Mouse (Mus musculus): ENCODE measurements at regions not wholly inside any gene's neighbourhood (a gene's known extent, or its start where the extent isn't known, plus 50 kb on each side); places are given as distances from the start of the nearest gene placed in this dataset.

- H3K27ac ChIP-seq = no peak overlapping the region
- no peak for ATAC-seq
- H3K36me3 ChIP-seq = no peaks in the 10 kb centered on the region
- H3K9ac ChIP-seq (replicated peaks) = no peak overlapping the region
- no peak overlapping the region for H3K4me2 ChIP-seq (replicated peaks)
- WGBS = 58% methylated on average over 2 of the region's 2 CpGs
- no peaks in the 10 kb centered on the region for H3K4me1 ChIP-seq (replicated peaks)
- H3K27me3 ChIP-seq = no peaks in the 10 kb centered on the region
- H3K9me3 ChIP-seq = no peaks in the 10 kb centered on the region
- no peak overlapping the region for H3K4me3 ChIP-seq (replicated peaks)
Observed at GRCm38 (mm10) chr1:142605224-142605623, 1035.2 kb upstream of the B3galt2 start.

GRCm38 (mm10) chr1:142606082-142606481 is 1034.4 kb upstream of the B3galt2 start:
- Histone ChIP-seq H3K27me3 (no peaks in the 10 kb centered on the region), H3K9ac (replicated peaks) (no peak overlapping the region), H3K4me1 (replicated peaks) (no peaks in the 10 kb centered on the region), H3K4me2 (replicated peaks) (no peak overlapping the region), H3K36me3 (no peaks in the 10 kb centered on the region), H3K9me3 (no peaks in the 10 kb centered on the region), H3K4me3 (replicated peaks) (no peak overlapping the region), H3K27ac (no peak overlapping the region)
- ATAC-seq = no peak
- 94% methylated on average over 1 of the region's 1 CpGs for WGBS

- no peak overlapping the region for H3K27ac ChIP-seq
- ATAC-seq = no peak
- H3K9ac ChIP-seq (replicated peaks) = no peak overlapping the region
- no peak overlapping the region for H3K4me3 ChIP-seq (replicated peaks)
- no peaks in the 10 kb centered on the region for H3K36me3 ChIP-seq
- no peaks in the 10 kb centered on the region for H3K27me3 ChIP-seq
- no peaks in the 10 kb centered on the region for H3K4me1 ChIP-seq (replicated peaks)
- no peak overlapping the region for H3K4me2 ChIP-seq (replicated peaks)
- H3K9me3 ChIP-seq = no peaks in the 10 kb centered on the region
- 86% methylated on average over 2 of the region's 2 CpGs for WGBS
Observed at GRCm38 (mm10) chr1:142621464-142621863, 1019.0 kb upstream of the B3galt2 start.

DNA sequence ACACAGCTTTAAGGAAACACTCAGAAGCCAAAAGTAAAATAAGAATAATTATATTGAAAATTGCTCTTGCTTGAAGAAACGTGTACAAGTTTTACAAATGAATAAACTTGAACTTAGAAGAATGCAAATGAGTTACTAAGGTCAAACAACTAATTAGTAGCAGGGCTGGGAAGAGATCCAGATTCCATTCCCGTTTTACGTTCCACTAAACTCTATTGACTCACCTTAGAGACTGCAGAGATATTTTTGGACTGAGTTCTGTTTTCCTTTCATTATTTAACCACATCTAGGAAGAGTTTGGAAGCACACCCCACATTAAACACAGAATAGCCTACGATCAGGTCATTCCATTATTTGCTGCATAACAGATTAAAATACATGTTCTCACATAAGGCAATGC is 1016.2 kb upstream of the B3galt2 start:
- Histone ChIP-seq H3K4me3 (replicated peaks) (no peak overlapping the region), H3K27ac (no peak overlapping the region), H3K9ac (replicated peaks) (no peak overlapping the region), H3K4me1 (replicated peaks) (no peaks in the 10 kb centered on the region), H3K9me3 (no peaks in the 10 kb centered on the region), H3K4me2 (replicated peaks) (no peak overlapping the region), H3K36me3 (no peaks in the 10 kb centered on the region), H3K27me3 (no peaks in the 10 kb centered on the region)
- ATAC-seq = no peak
- 79% methylated on average over 4 of the region's 4 CpGs for WGBS

DNA sequence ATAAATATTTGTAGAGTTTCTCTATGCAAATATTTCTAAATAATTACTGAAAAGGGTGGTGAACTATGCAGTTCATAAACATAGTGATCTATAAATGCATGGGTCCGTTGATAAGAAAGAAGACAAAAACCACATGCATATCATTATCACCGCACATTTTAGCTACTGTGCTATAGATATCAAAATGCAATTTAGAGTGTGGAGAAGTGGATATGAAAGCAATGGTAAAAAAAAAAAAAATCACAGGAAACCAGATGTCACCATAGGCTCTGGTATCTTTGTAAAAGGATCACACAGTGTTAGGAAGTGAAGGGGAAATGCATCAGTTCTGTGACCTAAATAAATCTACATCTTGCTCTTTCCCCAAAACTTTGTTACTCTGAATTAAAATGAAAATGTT is 985.2 kb upstream of the B3galt2 start:
- ATAC-seq = no peak
- H3K4me2 ChIP-seq (replicated peaks) = no peak overlapping the region
- H3K4me1 ChIP-seq (replicated peaks) = no peaks in the 10 kb centered on the region
- H3K27ac ChIP-seq = no peak overlapping the region
- 94% methylated on average over 2 of the region's 2 CpGs for WGBS
- no peaks in the 10 kb centered on the region for H3K27me3 ChIP-seq
- no peaks in the 10 kb centered on the region for H3K36me3 ChIP-seq
- no peak overlapping the region for H3K9ac ChIP-seq (replicated peaks)
- H3K9me3 ChIP-seq = no peaks in the 10 kb centered on the region
- H3K4me3 ChIP-seq (replicated peaks) = no peak overlapping the region

GRCm38 (mm10) chr1:142665262-142665661 is 975.2 kb upstream of the B3galt2 start:
- no peak overlapping the region for H3K4me3 ChIP-seq (replicated peaks)
- no peak overlapping the region for H3K4me2 ChIP-seq (replicated peaks)
- H3K36me3 ChIP-seq = no peaks in the 10 kb centered on the region
- no peak overlapping the region for H3K27ac ChIP-seq
- H3K4me1 ChIP-seq (replicated peaks) = no peaks in the 10 kb centered on the region
- WGBS = 73% methylated on average over 4 of the region's 4 CpGs
- H3K9me3 ChIP-seq = no peaks in the 10 kb centered on the region
- no peak overlapping the region for H3K9ac ChIP-seq (replicated peaks)
- H3K27me3 ChIP-seq = no peaks in the 10 kb centered on the region
- no peak for ATAC-seq

- 72% methylated on average over 3 of the region's 3 CpGs for WGBS
Observed at GRCm38 (mm10) chr1:142679917-142680316, 960.5 kb upstream of the B3galt2 start.

DNA sequence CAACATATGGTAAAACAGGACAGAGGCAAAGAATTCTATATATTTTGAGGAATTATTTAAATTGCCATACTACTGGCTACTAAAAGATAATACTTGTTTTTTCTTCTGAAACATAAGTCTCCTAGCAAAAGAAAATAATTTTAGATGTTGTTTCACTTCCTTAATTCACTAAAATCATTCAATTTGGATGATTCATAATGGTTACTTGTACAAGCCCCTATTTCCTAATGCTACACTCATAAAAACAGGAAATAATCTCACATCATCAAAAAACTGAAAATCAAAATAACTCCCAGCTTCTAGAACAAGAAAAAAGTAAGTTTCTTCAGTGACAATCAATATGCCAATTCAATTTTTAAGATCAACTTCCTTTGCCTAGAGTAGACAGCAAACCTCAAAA is 951.6 kb upstream of the B3galt2 start:
- Histone ChIP-seq H3K4me3 (replicated peaks) (no peak overlapping the region), H3K4me1 (replicated peaks) (no peaks in the 10 kb centered on the region), H3K27me3 (no peaks in the 10 kb centered on the region), H3K4me2 (replicated peaks) (no peak overlapping the region), H3K27ac (no peak overlapping the region), H3K9ac (replicated peaks) (no peak overlapping the region), H3K36me3 (no peaks in the 10 kb centered on the region), H3K9me3 (no peaks in the 10 kb centered on the region)
- ATAC-seq = no peak

More at GRCm38 (mm10) chr1:142679917-142680316, 960.5 kb upstream of the B3galt2 start:
- H3K27me3 ChIP-seq = no peaks in the 10 kb centered on the region
- H3K36me3 ChIP-seq = no peaks in the 10 kb centered on the region
- no peak overlapping the region for H3K9ac ChIP-seq (replicated peaks)
- no peaks in the 10 kb centered on the region for H3K9me3 ChIP-seq
- no peaks in the 10 kb centered on the region for H3K4me1 ChIP-seq (replicated peaks)
- no peak overlapping the region for H3K4me2 ChIP-seq (replicated peaks)
- no peak overlapping the region for H3K27ac ChIP-seq
- no peak overlapping the region for H3K4me3 ChIP-seq (replicated peaks)
- ATAC-seq = no peak

DNA sequence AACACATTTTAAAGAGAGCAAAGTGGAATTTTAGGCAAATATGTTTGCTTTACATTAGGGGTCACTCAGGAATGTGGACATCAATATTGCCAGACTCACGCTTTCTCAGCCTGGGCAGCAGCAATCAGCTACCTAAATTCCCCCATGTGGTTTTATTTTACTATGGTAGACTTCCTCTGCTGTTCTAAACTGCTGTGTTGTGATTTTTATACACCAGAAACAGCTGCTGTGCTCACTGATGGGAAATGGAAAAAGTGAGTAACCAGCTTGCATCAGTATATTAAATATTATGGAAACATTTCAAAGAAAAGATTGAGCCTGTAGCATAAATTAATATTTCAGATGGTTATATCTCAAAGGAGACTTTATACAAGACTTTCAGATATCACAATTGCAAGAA is 945.3 kb upstream of the B3galt2 start:
- Histone ChIP-seq H3K27ac (no peak overlapping the region), H3K27me3 (no peaks in the 10 kb centered on the region), H3K9ac (replicated peaks) (no peak overlapping the region), H3K4me3 (replicated peaks) (no peak overlapping the region), H3K4me1 (replicated peaks) (no peaks in the 10 kb centered on the region), H3K9me3 (no peaks in the 10 kb centered on the region), H3K4me2 (replicated peaks) (no peak overlapping the region), H3K36me3 (no peaks in the 10 kb centered on the region)
- no peak for ATAC-seq
- WGBS = 75% methylated on average over 1 of the region's 1 CpGs

GRCm38 (mm10) chr1:142708263-142708662 is 932.2 kb upstream of the B3galt2 start:
- H3K4me1 ChIP-seq (replicated peaks) = no peaks in the 10 kb centered on the region
- ATAC-seq = no peak
- H3K9ac ChIP-seq (replicated peaks) = no peak overlapping the region
- no peak overlapping the region for H3K4me2 ChIP-seq (replicated peaks)
- 86% methylated on average over 2 of the region's 2 CpGs for WGBS
- no peaks in the 10 kb centered on the region for H3K9me3 ChIP-seq
- H3K27ac ChIP-seq = no peak overlapping the region
- H3K4me3 ChIP-seq (replicated peaks) = no peak overlapping the region
- H3K27me3 ChIP-seq = no peaks in the 10 kb centered on the region
- no peaks in the 10 kb centered on the region for H3K36me3 ChIP-seq

- Histone ChIP-seq H3K9me3 (no peaks in the 10 kb centered on the region), H3K4me2 (replicated peaks) (no peak overlapping the region), H3K27ac (no peak overlapping the region), H3K4me1 (replicated peaks) (no peaks in the 10 kb centered on the region), H3K9ac (replicated peaks) (no peak overlapping the region), H3K36me3 (no peaks in the 10 kb centered on the region), H3K4me3 (replicated peaks) (no peak overlapping the region), H3K27me3 (no peaks in the 10 kb centered on the region)
- no peak for ATAC-seq
Observed at GRCm38 (mm10) chr1:142730259-142730658, 910.2 kb upstream of the B3galt2 start.

GRCm38 (mm10) chr1:142734108-142734507 is 906.4 kb upstream of the B3galt2 start:
- Histone ChIP-seq H3K4me2 (replicated peaks) (no peak overlapping the region), H3K9ac (replicated peaks) (no peak overlapping the region), H3K4me1 (replicated peaks) (no peaks in the 10 kb centered on the region), H3K9me3 (no peaks in the 10 kb centered on the region), H3K27ac (no peak overlapping the region), H3K27me3 (no peaks in the 10 kb centered on the region), H3K36me3 (no peaks in the 10 kb centered on the region), H3K4me3 (replicated peaks) (no peak overlapping the region)
- no peak for ATAC-seq

DNA sequence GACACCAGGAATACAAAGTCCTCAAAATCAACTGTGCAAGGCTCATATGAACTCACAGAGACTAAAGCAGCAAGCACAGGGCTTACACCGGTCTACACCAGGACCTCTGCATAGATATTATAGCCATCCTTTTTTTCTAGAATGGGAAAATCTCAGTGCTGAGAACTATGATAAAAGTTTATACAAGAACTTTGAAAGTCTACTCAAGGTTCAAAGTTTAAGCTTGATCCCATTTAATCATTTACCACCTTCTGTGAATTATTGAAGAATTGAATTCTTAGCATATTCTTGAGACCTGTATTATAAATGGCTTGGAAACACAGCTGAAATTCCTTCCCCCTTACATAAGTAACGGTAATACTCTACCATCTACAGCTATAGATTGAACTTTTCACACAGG is 902.1 kb upstream of the B3galt2 start:
- H3K4me2 ChIP-seq (replicated peaks) = no peak overlapping the region
- no peaks in the 10 kb centered on the region for H3K27me3 ChIP-seq
- no peaks in the 10 kb centered on the region for H3K4me1 ChIP-seq (replicated peaks)
- no peaks in the 10 kb centered on the region for H3K36me3 ChIP-seq
- H3K27ac ChIP-seq = no peak overlapping the region
- H3K4me3 ChIP-seq (replicated peaks) = no peak overlapping the region
- 91% methylated on average over 2 of the region's 2 CpGs for WGBS
- H3K9ac ChIP-seq (replicated peaks) = no peak overlapping the region
- H3K9me3 ChIP-seq = no peaks in the 10 kb centered on the region
- no peak for ATAC-seq
